Mouse (Mus musculus): ENCODE results near the gene Pts. TPM values are rescaled to one million over a fixed set of nuclear protein-coding genes. Genes with fewer than 3 reads are reported as not detected.

The Pts gene
- polyA plus RNA-seq, 1 experiment from 2014 or later, result 118 TPM

DNA sequence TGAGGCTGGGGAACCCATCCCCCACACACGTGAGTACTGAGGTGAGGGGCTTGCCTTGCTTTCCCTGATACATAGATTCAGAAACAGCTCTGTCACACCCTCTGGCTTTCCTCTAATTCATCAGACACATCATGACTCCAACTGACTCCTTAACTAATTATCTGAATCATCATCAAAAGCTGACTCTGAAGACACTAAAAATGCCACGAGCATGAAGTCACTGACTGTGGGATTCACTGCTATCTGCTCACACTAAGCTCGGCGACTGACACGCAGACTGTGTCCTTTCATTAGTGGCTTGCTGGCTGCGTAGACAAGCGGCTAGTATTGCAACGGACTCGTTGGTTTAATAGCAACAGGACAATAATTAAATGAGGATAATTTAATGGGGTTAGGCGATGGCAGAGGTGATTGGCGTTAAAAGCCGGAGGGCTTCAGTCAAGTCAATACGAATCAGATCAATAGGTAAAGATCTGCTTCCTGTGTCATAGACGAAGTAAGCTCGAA is 28.0 kb downstream of the Pts start:
- Histone ChIP-seq H3K36me3 (ENCODE audit: control insufficient read depth, insufficient read depth, low read length) (no peaks in the 10 kb centered on the region), H3K27me3 (ENCODE audit: control insufficient read depth, insufficient read depth, low read length) (no peaks in the 10 kb centered on the region), H3K27ac (replicated peaks; ENCODE audit: low read depth, low read length) (0 out of 2 replicates have a peak overlapping the region, but pooled peaks have one; percentile 15), H3K9ac (replicated peaks; ENCODE audit: low read length) (0 out of 2 replicates have a peak overlapping the region, but pooled peaks have one; percentile 16), H3K4me2 (ENCODE audit: low read length) (peak overlapping the region; percentile 47), H3K9me3 (ENCODE audit: control insufficient read depth, low read length) (no peaks in the 10 kb centered on the region), H3K4me3 (replicated peaks; ENCODE audit: low read depth, low read length) (peak overlapping the region; percentile 20; the same call in 1 of the 2 replicates), H3K4me1 (ENCODE audit: control insufficient read depth, insufficient read depth, low read length) (peaks cover 20% of the 10 kb centered on the region)
- 74% methylated on average over 15 of the region's 15 CpGs for WGBS
- DNase-seq (peak; percentile 29), ATAC-seq (ENCODE audit: low FRiP score, low TSS enrichment) (no peak)

DNA sequence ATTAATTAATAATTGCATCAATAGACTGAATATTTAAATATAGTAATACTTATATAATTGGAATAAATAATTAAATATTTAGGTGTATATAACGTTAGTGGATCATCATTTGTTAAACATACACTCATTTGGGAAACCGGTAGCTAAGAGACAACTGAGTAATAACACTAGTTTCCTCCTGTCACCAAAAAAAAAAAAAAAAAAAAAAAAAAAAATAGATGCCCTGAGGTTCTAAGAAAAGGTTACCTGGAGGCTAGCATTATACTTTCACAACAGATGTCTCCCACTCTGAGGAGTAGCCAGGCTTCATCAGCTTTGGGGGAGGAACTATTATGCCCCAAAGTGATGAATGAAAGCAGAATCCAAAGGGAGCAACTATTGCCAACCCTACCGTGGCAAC is 28.7 kb downstream of the Pts start:
- no peak overlapping the region for H3K27ac ChIP-seq (replicated peaks; ENCODE audit: low read depth, low read length)
- no peaks in the 10 kb centered on the region for H3K27me3 ChIP-seq (ENCODE audit: control insufficient read depth, insufficient read depth, low read length)
- no peaks in the 10 kb centered on the region for H3K36me3 ChIP-seq (ENCODE audit: control insufficient read depth, insufficient read depth, low read length)
- whole genome bisulfite sequencing, result 88% methylated on average over 3 of the region's 3 CpGs
- H3K4me1 ChIP-seq (ENCODE audit: control insufficient read depth, insufficient read depth, low read length), result peaks cover 20% of the 10 kb centered on the region
- no peak for DNase-seq
- H3K4me3 ChIP-seq (replicated peaks; ENCODE audit: low read depth, low read length), result no peak overlapping the region
- no peak for ATAC-seq (ENCODE audit: low FRiP score, low TSS enrichment)
- no peak overlapping the region for H3K4me2 ChIP-seq (ENCODE audit: low read length)
- no peaks in the 10 kb centered on the region for H3K9me3 ChIP-seq (ENCODE audit: control insufficient read depth, low read length)
- no peak overlapping the region for H3K9ac ChIP-seq (replicated peaks; ENCODE audit: low read length)

DNA sequence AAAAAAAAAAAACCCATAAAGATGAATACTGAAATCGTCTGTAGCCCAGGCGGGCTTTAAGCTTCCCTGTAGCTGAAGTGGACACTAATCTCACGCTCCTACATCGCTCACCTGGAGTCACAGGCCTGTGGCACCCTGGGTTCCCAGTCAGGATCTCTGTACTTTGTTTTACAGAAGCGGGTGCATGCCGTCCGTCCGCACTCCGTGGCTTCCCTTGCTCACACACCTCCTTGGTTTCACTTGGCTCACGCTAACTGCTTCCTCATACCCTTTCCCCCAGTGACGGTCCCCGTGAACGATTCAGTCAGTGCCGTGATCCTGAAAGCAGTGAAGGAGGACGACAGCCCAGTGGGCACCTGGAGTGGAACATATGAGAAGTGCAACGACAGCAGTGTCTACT is 29.7 kb downstream of the Pts start:
- Histone ChIP-seq H3K4me2 (ENCODE audit: low read length) (no peak overlapping the region), H3K27ac (replicated peaks; ENCODE audit: low read depth, low read length) (no peak overlapping the region), H3K27me3 (ENCODE audit: control insufficient read depth, insufficient read depth, low read length) (no peaks in the 10 kb centered on the region), H3K4me3 (replicated peaks; ENCODE audit: low read depth, low read length) (no peak overlapping the region), H3K4me1 (ENCODE audit: control insufficient read depth, insufficient read depth, low read length) (peaks cover 20% of the 10 kb centered on the region), H3K36me3 (ENCODE audit: control insufficient read depth, insufficient read depth, low read length) (no peaks in the 10 kb centered on the region), H3K9ac (replicated peaks; ENCODE audit: low read length) (no peak overlapping the region), H3K9me3 (ENCODE audit: control insufficient read depth, low read length) (no peaks in the 10 kb centered on the region)
- WGBS, result 88% methylated on average over 16 of the region's 16 CpGs
- no peak for ATAC-seq (ENCODE audit: low FRiP score, low TSS enrichment)
- no peak for DNase-seq

DNA sequence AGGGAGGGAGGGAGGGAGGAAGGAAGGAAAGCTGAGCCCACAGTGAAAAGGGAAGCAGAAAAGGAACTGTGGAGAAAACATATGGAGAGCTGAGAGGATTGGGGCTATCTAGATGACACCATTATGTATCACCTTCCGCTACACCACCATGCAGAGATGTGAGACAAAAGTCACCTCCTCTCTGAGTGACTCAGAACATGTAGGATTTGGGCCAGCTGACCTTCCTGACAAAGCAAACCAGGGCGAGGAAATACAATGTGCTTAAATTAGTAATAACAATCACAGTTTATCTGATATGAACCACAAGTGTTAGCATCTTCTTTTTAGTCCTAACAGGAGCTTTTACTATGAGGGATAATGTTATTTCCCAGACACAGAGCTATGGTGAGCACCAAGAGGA is 31.0 kb downstream of the Pts start:
- Histone ChIP-seq H3K27me3 (ENCODE audit: control insufficient read depth, insufficient read depth, low read length) (no peaks in the 10 kb centered on the region), H3K4me2 (ENCODE audit: low read length) (no peak overlapping the region), H3K27ac (replicated peaks; ENCODE audit: low read depth, low read length) (no peak overlapping the region), H3K9me3 (ENCODE audit: control insufficient read depth, low read length) (no peaks in the 10 kb centered on the region), H3K4me3 (replicated peaks; ENCODE audit: low read depth, low read length) (no peak overlapping the region), H3K9ac (replicated peaks; ENCODE audit: low read length) (no peak overlapping the region), H3K4me1 (ENCODE audit: control insufficient read depth, insufficient read depth, low read length) (peaks cover 20% of the 10 kb centered on the region), H3K36me3 (ENCODE audit: control insufficient read depth, insufficient read depth, low read length) (no peaks in the 10 kb centered on the region)
- ATAC-seq (ENCODE audit: low FRiP score, low TSS enrichment) (no peak), DNase-seq (no peak)
- WGBS, result 87% methylated on average over 2 of the region's 2 CpGs

DNA sequence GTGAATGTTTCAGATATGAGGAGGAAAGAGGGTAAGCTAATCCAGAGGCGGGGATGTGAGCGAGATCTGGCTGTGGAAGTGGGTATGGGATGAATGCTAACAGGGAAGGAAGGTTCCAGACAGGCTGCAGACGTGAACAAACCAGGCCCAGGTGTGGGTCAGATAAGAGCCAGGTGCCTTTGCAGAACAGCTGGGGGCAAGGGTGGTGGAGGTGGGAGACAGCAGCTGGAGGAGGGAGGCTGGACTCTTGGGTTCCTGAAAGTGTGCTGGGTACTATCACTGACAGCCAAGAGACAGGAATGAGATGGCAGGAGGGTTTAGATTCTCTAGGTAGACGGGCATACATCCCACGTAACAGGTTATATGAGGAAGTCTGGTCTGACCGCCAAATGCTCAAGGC is 31.4 kb downstream of the Pts start:
- Histone ChIP-seq H3K27me3 (ENCODE audit: control insufficient read depth, insufficient read depth, low read length) (no peaks in the 10 kb centered on the region), H3K4me3 (replicated peaks; ENCODE audit: low read depth, low read length) (no peak overlapping the region), H3K4me1 (ENCODE audit: control insufficient read depth, insufficient read depth, low read length) (peaks cover 20% of the 10 kb centered on the region), H3K36me3 (ENCODE audit: control insufficient read depth, insufficient read depth, low read length) (no peaks in the 10 kb centered on the region), H3K27ac (replicated peaks; ENCODE audit: low read depth, low read length) (no peak overlapping the region), H3K9ac (replicated peaks; ENCODE audit: low read length) (no peak overlapping the region), H3K9me3 (ENCODE audit: control insufficient read depth, low read length) (no peaks in the 10 kb centered on the region), H3K4me2 (ENCODE audit: low read length) (no peak overlapping the region)
- DNase-seq (no peak), ATAC-seq (ENCODE audit: low FRiP score, low TSS enrichment) (no peak)
- 82% methylated on average over 6 of the region's 6 CpGs for WGBS

DNA sequence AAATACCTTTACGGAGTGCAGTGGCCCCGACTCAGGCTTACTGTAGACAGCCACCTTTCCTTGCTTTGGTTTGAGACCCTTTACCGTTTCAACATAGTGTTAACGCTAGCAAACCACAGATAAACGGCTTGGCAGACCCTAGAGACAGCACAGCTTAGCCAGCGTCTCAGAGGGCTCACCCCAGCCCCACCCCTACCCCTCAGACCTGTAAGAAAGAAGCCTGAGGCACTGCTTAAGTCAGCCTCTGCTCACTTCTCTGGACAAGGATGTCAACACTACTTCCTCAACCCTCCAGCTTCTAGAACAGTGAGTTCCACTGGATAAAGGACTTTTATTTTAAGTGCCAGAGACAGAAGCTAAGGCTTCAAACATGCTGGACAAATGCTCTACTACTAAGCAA is 32.0 kb downstream of the Pts start:
- DNase-seq, result peak; percentile 13
- Histone ChIP-seq H3K27ac (replicated peaks; ENCODE audit: low read depth, low read length) (peak overlapping the region; percentile 1; the same call in 1 of the 2 replicates), H3K4me1 (ENCODE audit: control insufficient read depth, insufficient read depth, low read length) (peaks cover 20% of the 10 kb centered on the region), H3K4me2 (ENCODE audit: low read length) (no peak overlapping the region), H3K9me3 (ENCODE audit: control insufficient read depth, low read length) (no peaks in the 10 kb centered on the region), H3K4me3 (replicated peaks; ENCODE audit: low read depth, low read length) (no peak overlapping the region), H3K9ac (replicated peaks; ENCODE audit: low read length) (no peak overlapping the region), H3K27me3 (ENCODE audit: control insufficient read depth, insufficient read depth, low read length) (no peaks in the 10 kb centered on the region), H3K36me3 (ENCODE audit: control insufficient read depth, insufficient read depth, low read length) (no peaks in the 10 kb centered on the region)
- ATAC-seq (ENCODE audit: low FRiP score, low TSS enrichment), result no peak
- WGBS, result 22% methylated on average over 6 of the region's 6 CpGs

DNA sequence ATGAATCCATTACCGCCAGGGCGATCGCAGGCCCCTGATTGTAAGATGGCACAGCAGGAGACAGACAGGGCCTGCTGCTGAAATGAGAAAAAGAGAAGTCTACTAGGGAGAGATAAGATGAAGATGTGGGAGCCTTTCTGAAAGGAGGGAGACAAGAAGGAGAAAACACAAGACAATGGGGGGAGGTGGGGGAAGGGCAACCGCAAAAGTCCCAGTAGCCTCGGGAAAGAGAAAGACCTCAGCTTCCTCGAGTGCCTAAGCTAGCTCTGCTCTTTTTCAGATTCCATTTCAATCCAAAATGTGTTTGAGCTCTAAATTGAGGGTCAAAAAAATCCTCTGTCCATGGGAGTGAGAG is 32.4 kb downstream of the Pts start:
- Histone ChIP-seq H3K4me2 (ENCODE audit: low read length) (no peak overlapping the region), H3K27ac (replicated peaks; ENCODE audit: low read depth, low read length) (peak overlapping the region; percentile 1; the same call in 1 of the 2 replicates), H3K4me3 (replicated peaks; ENCODE audit: low read depth, low read length) (no peak overlapping the region), H3K36me3 (ENCODE audit: control insufficient read depth, insufficient read depth, low read length) (no peaks in the 10 kb centered on the region), H3K4me1 (ENCODE audit: control insufficient read depth, insufficient read depth, low read length) (peaks cover 20% of the 10 kb centered on the region), H3K9ac (replicated peaks; ENCODE audit: low read length) (no peak overlapping the region), H3K9me3 (ENCODE audit: control insufficient read depth, low read length) (no peaks in the 10 kb centered on the region), H3K27me3 (ENCODE audit: control insufficient read depth, insufficient read depth, low read length) (no peaks in the 10 kb centered on the region)
- WGBS, result 9% methylated on average over 6 of the region's 6 CpGs
- ATAC-seq (ENCODE audit: low FRiP score, low TSS enrichment) (no peak), DNase-seq (peak; percentile 41)

DNA sequence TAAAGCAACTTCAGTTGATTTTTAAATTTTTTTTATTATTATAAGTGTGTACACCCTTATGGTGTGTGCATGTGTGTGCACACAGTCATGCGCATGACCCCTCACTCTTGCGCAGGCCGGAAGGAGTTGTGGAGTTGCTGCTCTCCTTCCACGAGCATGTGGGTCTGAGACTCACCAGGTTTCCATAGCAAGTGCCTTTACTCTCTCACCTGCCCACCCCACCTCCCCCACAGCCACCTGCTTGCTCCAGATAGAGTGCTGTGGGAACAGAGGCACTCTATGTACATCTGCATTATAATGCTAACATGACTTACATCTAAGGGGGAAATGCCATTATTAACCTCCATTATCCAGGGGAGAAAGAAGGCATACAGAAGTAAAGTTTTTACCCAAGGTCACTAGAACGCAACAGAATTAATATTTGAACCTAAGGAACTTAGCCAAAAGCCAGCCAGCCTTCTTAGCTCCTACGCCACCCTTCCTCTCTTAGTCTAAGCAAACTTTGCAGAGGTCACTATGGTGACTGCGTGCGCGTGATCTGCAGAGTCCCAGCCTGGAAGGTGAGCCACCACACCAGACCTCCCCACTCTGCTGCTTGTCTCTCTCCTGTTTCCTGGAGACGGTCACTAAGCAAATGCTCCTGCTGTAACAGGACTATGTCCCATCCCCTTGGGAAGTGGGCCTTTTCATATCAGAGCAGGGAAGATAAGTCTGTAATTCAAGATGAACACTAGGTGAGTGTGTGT is 32.9 kb downstream of the Pts start:
- ATAC-seq (ENCODE audit: low FRiP score, low TSS enrichment), result no peak
- no peak overlapping the region for H3K27ac ChIP-seq (replicated peaks; ENCODE audit: low read depth, low read length)
- peaks cover 19% of the 10 kb centered on the region for H3K4me1 ChIP-seq (ENCODE audit: control insufficient read depth, insufficient read depth, low read length)
- H3K4me2 ChIP-seq (ENCODE audit: low read length), result no peak overlapping the region
- no peaks in the 10 kb centered on the region for H3K36me3 ChIP-seq (ENCODE audit: control insufficient read depth, insufficient read depth, low read length)
- H3K4me3 ChIP-seq (replicated peaks; ENCODE audit: low read depth, low read length), result no peak overlapping the region
- H3K9ac ChIP-seq (replicated peaks; ENCODE audit: low read length), result no peak overlapping the region
- H3K27me3 ChIP-seq (ENCODE audit: control insufficient read depth, insufficient read depth, low read length), result no peaks in the 10 kb centered on the region
- no peak for DNase-seq
- no peaks in the 10 kb centered on the region for H3K9me3 ChIP-seq (ENCODE audit: control insufficient read depth, low read length)
- WGBS, result 61% methylated on average over 10 of the region's 10 CpGs

DNA sequence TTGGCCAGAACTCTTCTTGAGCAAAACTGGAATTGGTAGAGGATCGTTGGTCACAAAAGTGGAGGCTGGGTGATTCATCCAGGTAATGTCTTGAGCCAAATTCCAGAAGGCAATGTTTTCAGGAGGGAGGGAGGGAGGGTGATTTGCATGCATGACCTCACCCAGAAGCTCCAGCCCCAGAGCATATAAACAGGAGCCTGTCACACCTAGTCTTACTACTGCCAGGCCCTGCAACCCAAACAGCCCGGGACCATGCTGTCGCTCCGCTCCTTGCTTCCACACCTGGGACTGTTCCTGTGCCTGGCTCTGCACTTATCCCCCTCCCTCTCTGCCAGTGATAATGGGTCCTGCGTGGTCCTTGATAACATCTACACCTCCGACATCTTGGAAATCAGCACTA is 34.2 kb downstream of the Pts start, which contains the start of gene Plet1:
Plet1 (plus strand) TSS at position 215 of the 400 bp plus-strand sequence.
- DNase-seq, result no peak
- WGBS, result 90% methylated on average over 6 of the region's 6 CpGs
- Histone ChIP-seq H3K27ac (replicated peaks; ENCODE audit: low read depth, low read length) (no peak within 1 kb of the TSS), H3K4me3 (replicated peaks; ENCODE audit: low read depth, low read length) (no peak within 1 kb of the TSS), H3K9ac (replicated peaks; ENCODE audit: low read length) (no peak within 1 kb of the TSS), H3K9me3 (ENCODE audit: control insufficient read depth, low read length) (no peaks in the 10 kb centered on the region), H3K4me2 (ENCODE audit: low read length) (no peak within 1 kb of the TSS), H3K36me3 (ENCODE audit: control insufficient read depth, insufficient read depth, low read length) (no peaks in the 10 kb centered on the region), H3K4me1 (ENCODE audit: control insufficient read depth, insufficient read depth, low read length) (peaks cover 12% of the 10 kb centered on the region), H3K27me3 (ENCODE audit: control insufficient read depth, insufficient read depth, low read length) (no peaks in the 10 kb centered on the region)
- no peak for ATAC-seq (ENCODE audit: low FRiP score, low TSS enrichment)
